Mouse (Mus musculus) G1E (cell line): ENCODE results near the gene Nat8f7. TPM values are rescaled to one million over a fixed set of nuclear protein-coding genes. Genes with fewer than 3 reads are reported as not detected.
"Not testable (repeated sequence)": the region's sequence is repeated elsewhere in the genome, so short reads cannot be mapped to it uniquely, and the experiment has no call there.

Source experiments
- ATAC-seq: 2 replicates; pipeline ENCODE4 v1.8.0; 2016; ENCODE audit warnings: mild to moderate bottlenecking; ENCODE audit not compliant: insufficient number of reproducible peaks, poor library complexity, low FRiP score, severe bottlenecking; ENCODE audit errors: extremely low read depth
- DNase-seq: peaks from one replicate; pipeline ENCODE4 v3.0.0; 2012; ENCODE audit warnings: low spot score
- H3K27me3 ChIP-seq: 2 replicates; pipeline ENCODE4 v1.6.1; 2012; ENCODE audit warnings: mild to moderate bottlenecking, low read length, inconsistent platforms; ENCODE audit not compliant: insufficient read depth
- H3K36me3 ChIP-seq: replicated peaks from 2 replicates; pipeline ENCODE3; 2012; ENCODE audit warnings: mild to moderate bottlenecking, inconsistent platforms
- H3K4me1 ChIP-seq: 2 replicates; pipeline ENCODE4 v1.6.1; 2012; ENCODE audit warnings: low read depth, low read length, inconsistent platforms, mixed read lengths; ENCODE audit not compliant: insufficient read depth
- H3K4me3 ChIP-seq: 2 replicates; pipeline ENCODE4 v1.5.1; 2012; ENCODE audit warnings: low read depth, mild to moderate bottlenecking, inconsistent platforms, low read length, moderate library complexity, mixed read lengths
- H3K9me3 ChIP-seq: replicated peaks from 2 replicates; pipeline ENCODE4 v1.6.1; 2012; ENCODE audit warnings: inconsistent platforms
- polyA plus RNA-seq: library from polyadenylated mRNA; stranded (reverse); fragments of >175 nt; gene quantifications from 2 replicates; pipeline ENCODE4 v1.2.3, GENCODE M21; 2012
- total RNA-seq, 2 experiments: library from RNA; stranded (forward) in 1 of 2; stranded (reverse) in 1 of 2; fragments of 200-1000 nt in 1 of 2; fragments of >200 nt in 1 of 2; fragmentation: Nextera tagmentation in 1 of 2; gene quantifications; 2 replicates each; pipeline ENCODE4 v1.2.3; 2014 to 2017

Nat8f7 gene
- not detected in 2 replicates for total RNA-seq (2014; fragmentation: Nextera tagmentation)
- total RNA-seq (2017), result not detected in 2 replicates
- polyA plus RNA-seq, result not detected in 2 replicates

- H3K4me1 ChIP-seq, H3K36me3 ChIP-seq, H3K27me3 ChIP-seq, DNase-seq, H3K9me3 ChIP-seq, ATAC-seq, H3K4me3 ChIP-seq: not testable (repeated sequence)
These were observed at the start of gene Nat8f7 for GRCm38 (mm10) chr6:85713105-85713504. Gene Nat8f7 (minus strand): TSS chr6:85713205.

GRCm38 (mm10) chr6:85762678-85763077 lies 49.7 kb upstream of the Nat8f7 start:
- ATAC-seq, H3K36me3 ChIP-seq, DNase-seq, H3K9me3 ChIP-seq, H3K27me3 ChIP-seq, H3K4me3 ChIP-seq, H3K4me1 ChIP-seq: not testable (repeated sequence)

GRCm38 (mm10) chr6:85755705-85756249 lies 42.8 kb upstream of the Nat8f7 start:
- H3K27me3 ChIP-seq, ATAC-seq, H3K4me1 ChIP-seq, H3K4me3 ChIP-seq, H3K36me3 ChIP-seq, DNase-seq, H3K9me3 ChIP-seq: not testable (repeated sequence)

- not testable (repeated sequence) for DNase-seq, H3K36me3 ChIP-seq, H3K9me3 ChIP-seq, ATAC-seq, H3K4me1 ChIP-seq, H3K4me3 ChIP-seq, H3K27me3 ChIP-seq
These were observed 3.4 kb downstream of the Nat8f7 start for GRCm38 (mm10) chr6:85709607-85710006.

- H3K36me3 ChIP-seq, DNase-seq, ATAC-seq, H3K4me1 ChIP-seq, H3K4me3 ChIP-seq, H3K9me3 ChIP-seq, H3K27me3 ChIP-seq: not testable (repeated sequence)
These were observed 3.8 kb downstream of the Nat8f7 start for GRCm38 (mm10) chr6:85709206-85709605.

GRCm38 (mm10) chr6:85701943-85702342 lies 11.1 kb downstream of the Nat8f7 start:
- H3K36me3 ChIP-seq, DNase-seq, H3K4me1 ChIP-seq, H3K9me3 ChIP-seq, H3K4me3 ChIP-seq, H3K27me3 ChIP-seq, ATAC-seq: not testable (repeated sequence)

Other genes starting within 250 kb of the Nat8f7 start
- gene Fbxo41, start 210.2 kb downstream of the Nat8f7 start, total RNA-seq (2014; fragmentation: Nextera tagmentation), result not detected in 2 replicates
- under 0.01 and 0.05 TPM in 2 replicates for gene Fbxo41, start 210.2 kb downstream of the Nat8f7 start, total RNA-seq (2017)
- gene Fbxo41, start 210.2 kb downstream of the Nat8f7 start, polyA plus RNA-seq, result not detected in 2 replicates
- gene Egr4, start 199.6 kb downstream of the Nat8f7 start, total RNA-seq (2014; fragmentation: Nextera tagmentation), result not detected in 2 replicates
- gene Egr4, start 199.6 kb downstream of the Nat8f7 start, total RNA-seq (2017), result not detected in 2 replicates
- not detected in 2 replicates for gene Egr4, start 199.6 kb downstream of the Nat8f7 start, polyA plus RNA-seq
- 39.3 and 41.7 TPM in 2 replicates for gene Alms1, start 125.7 kb downstream of the Nat8f7 start, total RNA-seq (2014; fragmentation: Nextera tagmentation)
- gene Alms1, start 125.7 kb downstream of the Nat8f7 start, total RNA-seq (2017), result 16.0 and 19.7 TPM in 2 replicates
- gene Alms1, start 125.7 kb downstream of the Nat8f7 start, polyA plus RNA-seq, result 1.3 and 1.6 TPM in 2 replicates
- not detected in 2 replicates for gene Nat8f3, start 52.5 kb upstream of the Nat8f7 start, total RNA-seq (2014; fragmentation: Nextera tagmentation)
- 0.12 and 0.22 TPM in 2 replicates for gene Nat8f3, start 52.5 kb upstream of the Nat8f7 start, total RNA-seq (2017)
- gene Nat8f3, start 52.5 kb upstream of the Nat8f7 start, polyA plus RNA-seq, result not detected in 2 replicates
- not detected in 2 replicates for gene Nat8f6, start 107.7 kb upstream of the Nat8f7 start, total RNA-seq (2014; fragmentation: Nextera tagmentation)
- not detected in 2 replicates for gene Nat8f6, start 107.7 kb upstream of the Nat8f7 start, total RNA-seq (2017)
- gene Nat8f6, start 107.7 kb upstream of the Nat8f7 start, polyA plus RNA-seq, result not detected in 2 replicates
- not detected in 2 replicates for gene Nat8f5, start 107.8 kb upstream of the Nat8f7 start, total RNA-seq (2014; fragmentation: Nextera tagmentation)
- gene Nat8f5, start 107.8 kb upstream of the Nat8f7 start, total RNA-seq (2017), result not detected in 2 replicates
- not detected in 2 replicates for gene Nat8f5, start 107.8 kb upstream of the Nat8f7 start, polyA plus RNA-seq
- gene Nat8, start 118.9 kb upstream of the Nat8f7 start, total RNA-seq (2014; fragmentation: Nextera tagmentation), result not detected in 2 replicates
- not detected in 2 replicates for gene Nat8, start 118.9 kb upstream of the Nat8f7 start, total RNA-seq (2017)
- not detected in 2 replicates for gene Nat8, start 118.9 kb upstream of the Nat8f7 start, polyA plus RNA-seq
- not detected in 2 replicates for gene Nat8f2, start 156.0 kb upstream of the Nat8f7 start, total RNA-seq (2014; fragmentation: Nextera tagmentation)
- 0.06 and 0.11 TPM in 2 replicates for gene Nat8f2, start 156.0 kb upstream of the Nat8f7 start, total RNA-seq (2017)
- gene Nat8f2, start 156.0 kb upstream of the Nat8f7 start, polyA plus RNA-seq, result not detected in 2 replicates
- 1.4 and 1.7 TPM in 2 replicates for gene Nat8f4, start 191.7 kb upstream of the Nat8f7 start, total RNA-seq (2014; fragmentation: Nextera tagmentation)
- gene Nat8f4, start 191.7 kb upstream of the Nat8f7 start, total RNA-seq (2017), result 3.1 and 3.6 TPM in 2 replicates
- gene Nat8f4, start 191.7 kb upstream of the Nat8f7 start, polyA plus RNA-seq, result 0.11 and 0.14 TPM in 2 replicates
- 68.6 and 70.6 TPM in 2 replicates for gene Tprkb, start 198.7 kb upstream of the Nat8f7 start, total RNA-seq (2014; fragmentation: Nextera tagmentation)
- gene Tprkb, start 198.7 kb upstream of the Nat8f7 start, total RNA-seq (2017), result 74.9 and 80.9 TPM in 2 replicates
- 6.3 TPM in 2 replicates for gene Tprkb, start 198.7 kb upstream of the Nat8f7 start, polyA plus RNA-seq
- 11.2 TPM in 2 replicates for gene Nat8f1, start 202.5 kb upstream of the Nat8f7 start, total RNA-seq (2014; fragmentation: Nextera tagmentation)
- gene Nat8f1, start 202.5 kb upstream of the Nat8f7 start, total RNA-seq (2017), result 4.8 and 6.4 TPM in 2 replicates
- gene Nat8f1, start 202.5 kb upstream of the Nat8f7 start, polyA plus RNA-seq, result 1.3 and 1.9 TPM in 2 replicates
- gene Dusp11, start 248.5 kb upstream of the Nat8f7 start, total RNA-seq (2014; fragmentation: Nextera tagmentation), result 222 and 254 TPM in 2 replicates
- gene Dusp11, start 248.5 kb upstream of the Nat8f7 start, total RNA-seq (2017), result 67.6 and 82.0 TPM in 2 replicates
- 44.4 and 59.6 TPM in 2 replicates for gene Dusp11, start 248.5 kb upstream of the Nat8f7 start, polyA plus RNA-seq